Mouse (Mus musculus) intestine, postnatal 0 days (tissue): ENCODE results near the gene Abcb4. TPM values are rescaled to one million over a fixed set of nuclear protein-coding genes. Genes with fewer than 3 reads are reported as not detected.
"Not testable (repeated sequence)": the region's sequence is repeated elsewhere in the genome, so short reads cannot be mapped to it uniquely, and the experiment has no call there.

Experiments used
- ATAC-seq: fragments of 200-750 bp; cut with Nextera tagmentation; 2 replicates; pipeline ENCODE4 v1.8.0; 2017; ENCODE audit warnings: mild to moderate bottlenecking, moderate TSS enrichment, moderate library complexity
- H3K27ac ChIP-seq: fragments of 300-500 bp; sonication (generic); 2 replicates; pipeline ENCODE4 v1.5.1; 2014; ENCODE audit warnings: mild to moderate bottlenecking, low read depth, low read length, moderate library complexity
- H3K27me3 ChIP-seq: fragments of 300-500 bp; sonication (generic); replicated peaks from 2 replicates; pipeline ENCODE4 v1.6.1; 2014; ENCODE audit warnings: low read length, mixed read lengths; ENCODE audit not compliant: control insufficient read depth, insufficient read depth
- H3K36me3 ChIP-seq: fragments of 300-500 bp; sonication (generic); 2 replicates; pipeline ENCODE4 v1.6.1; 2014; ENCODE audit warnings: mild to moderate bottlenecking, moderate library complexity; ENCODE audit not compliant: control insufficient read depth, insufficient read depth
- H3K4me1 ChIP-seq: fragments of 300-500 bp; sonication (generic); replicated peaks from 2 replicates; pipeline ENCODE4 v1.6.1; 2014; ENCODE audit warnings: antibody characterized with exemption, low read length, mixed read lengths; ENCODE audit not compliant: control insufficient read depth, insufficient read depth
- H3K4me2 ChIP-seq: fragments of 300-500 bp; sonication (generic); replicated peaks from 2 replicates; pipeline ENCODE4 v1.6.1; 2014; ENCODE audit warnings: low read depth, mild to moderate bottlenecking, moderate library complexity
- H3K4me3 ChIP-seq: fragments of 300-500 bp; sonication (generic); 2 replicates; pipeline ENCODE4 v1.5.1; 2014; ENCODE audit warnings: low read depth, low read length
- H3K9ac ChIP-seq: fragments of 300-500 bp; sonication (generic); 2 replicates; pipeline ENCODE4 v1.6.1; 2014; ENCODE audit warnings: mild to moderate bottlenecking, low read depth, low read length
- H3K9me3 ChIP-seq: fragments of 300-500 bp; sonication (generic); 2 replicates; pipeline ENCODE4 v1.6.1; 2016; ENCODE audit warnings: mixed run types; ENCODE audit not compliant: control insufficient read depth
- CTCF ChIP-seq: sonication (generic); IDR thresholded peaks from 2 replicates; pipeline ENCODE4 v1.5.1; 2016; ENCODE audit warnings: low read depth, mild to moderate bottlenecking, control low read depth, antibody characterized with exemption, moderate library complexity
- WGBS: fragments of 180-500 bp; shearing (Covaris S2); extraction: QIAGEN DNeasy Blood & Tissue Kit; methylation state at CpG from one replicate; pipeline ENCODE4 v1.1.7; 2014; 5-methylcytosine and 5-hydroxymethylcytosine counted together
- polyA plus RNA-seq: library from polyadenylated mRNA; unstranded; fragments of >200 nt; fragmentation: Nextera tagmentation; extraction: Ambion mirVana; gene quantifications from 2 replicates; pipeline ENCODE4 v1.2.1, GENCODE M21; 2015

Gene Abcb4
- polyA plus RNA-seq, 1 experiment from 2014 or later: 0.23 TPM

DNA sequence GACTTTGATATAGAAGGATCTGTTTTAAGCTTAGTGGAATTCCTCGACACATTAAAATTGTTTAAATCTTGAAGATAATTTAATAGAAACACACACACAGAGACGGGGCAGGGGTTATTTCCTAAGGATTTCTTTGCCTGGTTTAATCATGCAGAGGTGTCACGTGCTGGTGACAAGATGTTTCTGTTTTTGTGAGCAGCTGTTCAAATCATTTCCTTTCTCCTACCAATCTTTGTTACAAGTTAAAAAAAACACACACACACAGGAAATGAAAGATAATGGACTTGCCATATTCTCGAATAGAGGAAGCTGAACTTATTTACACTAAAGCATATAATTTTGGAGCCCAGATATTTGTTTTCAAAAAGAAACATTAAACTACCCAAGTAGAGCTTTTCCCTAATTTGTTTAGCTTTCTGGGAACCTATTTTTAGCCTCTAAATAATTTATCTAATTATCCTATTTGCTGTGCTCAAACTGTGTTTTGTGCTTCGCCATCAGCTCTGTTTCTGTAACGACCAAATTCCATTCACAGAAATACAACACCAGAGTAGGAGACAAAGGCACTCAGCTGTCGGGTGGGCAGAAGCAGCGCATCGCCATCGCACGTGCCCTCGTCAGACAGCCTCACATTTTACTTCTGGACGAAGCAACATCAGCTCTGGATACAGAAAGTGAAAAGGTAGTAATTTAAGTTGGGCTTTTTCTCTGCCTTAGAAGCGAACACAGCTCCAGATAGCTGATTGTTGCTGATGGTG, 29.8 kb upstream of the Abcb4 start:
- no peak for ATAC-seq
- Histone ChIP-seq H3K4me2 (no peak overlapping the region), H3K9ac (no peak overlapping the region), H3K27me3 (no peaks in the 10 kb centered on the region), H3K4me3 (no peak overlapping the region), H3K27ac (no peak overlapping the region), H3K36me3 (no peaks in the 10 kb centered on the region), H3K4me1 (no peaks in the 10 kb centered on the region), H3K9me3 (no peaks in the 10 kb centered on the region)
- 65% methylated on average over 14 of the region's 14 CpGs for WGBS
- TF ChIP-seq CTCF: no peak

- ATAC-seq, H3K36me3 ChIP-seq, H3K4me3 ChIP-seq, H3K27me3 ChIP-seq, H3K27ac ChIP-seq, H3K9ac ChIP-seq, H3K9me3 ChIP-seq, H3K4me1 ChIP-seq, H3K4me2 ChIP-seq: not testable (repeated sequence)
- WGBS: 89% methylated on average over 11 of the region's 11 CpGs
Measured at GRCm38 (mm10) chr5:8865630-8866029, 27.9 kb upstream of the Abcb4 start.

- no peak overlapping the region for H3K27ac ChIP-seq
- 40% methylated on average over 5 of the region's 5 CpGs for WGBS
- ATAC-seq: no peak
- no peak for TF ChIP-seq CTCF
- no peaks in the 10 kb centered on the region for H3K36me3 ChIP-seq
- H3K4me1 ChIP-seq: no peaks in the 10 kb centered on the region
- H3K9me3 ChIP-seq: no peaks in the 10 kb centered on the region
- no peaks in the 10 kb centered on the region for H3K27me3 ChIP-seq
- H3K9ac ChIP-seq: no peak overlapping the region
- H3K4me2 ChIP-seq: no peak overlapping the region
- H3K4me3 ChIP-seq: no peak overlapping the region
Measured at GRCm38 (mm10) chr5:8866366-8866765, 27.2 kb upstream of the Abcb4 start.

DNA sequence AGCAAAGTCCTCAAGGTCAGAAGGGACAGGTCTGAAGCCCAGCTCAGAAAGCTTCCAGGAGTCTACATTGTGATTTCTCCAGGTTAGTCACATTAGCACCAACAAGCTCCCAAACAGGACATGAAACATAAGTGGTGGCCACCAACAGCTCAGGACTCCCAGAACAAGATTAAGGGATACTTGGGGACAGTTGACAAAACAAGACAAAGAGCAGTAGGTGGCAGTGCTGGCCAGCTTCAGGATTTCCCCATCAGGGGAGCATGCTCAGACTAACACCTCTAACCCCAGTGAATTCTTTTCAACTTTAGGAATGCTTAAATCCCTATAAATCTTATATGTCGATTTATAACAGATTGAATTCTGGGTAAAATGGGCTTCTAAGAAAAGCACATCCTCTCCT, 25.5 kb upstream of the Abcb4 start:
- Histone ChIP-seq H3K9ac (no peak overlapping the region), H3K9me3 (no peaks in the 10 kb centered on the region), H3K27me3 (no peaks in the 10 kb centered on the region), H3K4me2 (no peak overlapping the region), H3K4me3 (no peak overlapping the region), H3K27ac (no peak overlapping the region), H3K4me1 (no peaks in the 10 kb centered on the region), H3K36me3 (no peaks in the 10 kb centered on the region)
- peak; percentile 56 for TF ChIP-seq CTCF
- ATAC-seq: no peak
- WGBS: 5% methylated on average over 1 of the region's 1 CpGs

DNA sequence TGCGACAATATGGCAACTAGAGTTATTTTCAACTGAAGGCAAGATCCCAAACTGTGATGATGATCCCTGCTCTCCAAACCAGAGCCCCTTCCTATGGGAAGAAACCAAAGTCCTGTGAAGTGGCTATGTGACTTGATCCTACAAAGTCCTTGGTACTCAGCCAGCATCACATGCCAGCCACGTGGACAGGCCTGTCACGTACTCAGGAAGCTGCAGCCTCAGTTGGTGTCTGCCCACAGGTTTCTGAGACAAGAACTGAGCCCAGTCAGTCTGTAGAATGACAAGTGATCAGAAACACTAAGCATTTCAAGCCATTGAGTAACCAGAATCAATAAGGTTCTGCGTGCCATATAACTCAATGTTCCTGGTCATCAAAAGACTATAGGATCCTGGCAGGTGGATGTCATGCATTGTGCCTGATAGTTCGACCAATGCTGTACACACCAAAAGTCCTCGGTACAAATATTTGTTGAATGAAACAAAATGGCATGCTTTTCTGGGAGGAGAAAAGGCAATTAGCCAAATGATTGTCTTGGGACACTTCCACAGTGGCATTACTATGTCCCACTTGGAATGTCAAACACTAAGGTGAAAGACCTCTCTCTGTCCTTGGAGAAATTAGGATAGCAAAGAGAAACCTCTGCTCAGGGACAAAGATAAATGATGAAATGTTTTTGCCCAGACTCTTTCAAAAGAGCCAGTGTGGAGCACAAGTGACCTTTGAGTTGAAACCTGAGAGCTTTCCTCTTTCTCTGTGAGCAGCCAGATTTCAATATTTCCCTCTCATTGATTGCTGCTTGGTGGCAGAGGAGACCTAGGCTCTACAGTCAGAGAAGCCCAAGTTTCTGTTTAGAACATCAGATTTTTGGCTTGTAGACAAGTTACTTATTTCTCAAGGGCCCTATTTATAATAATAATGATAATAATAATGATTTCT, 20.3 kb upstream of the Abcb4 start:
- no peak for TF ChIP-seq CTCF
- Histone ChIP-seq H3K4me1 (no peaks in the 10 kb centered on the region), H3K27ac (no peak overlapping the region), H3K4me3 (no peak overlapping the region), H3K9ac (no peak overlapping the region), H3K36me3 (no peaks in the 10 kb centered on the region), H3K27me3 (no peaks in the 10 kb centered on the region), H3K4me2 (no peak overlapping the region), H3K9me3 (no peaks in the 10 kb centered on the region)
- ATAC-seq: no peak
- WGBS: 81% methylated on average over 6 of the region's 6 CpGs

DNA sequence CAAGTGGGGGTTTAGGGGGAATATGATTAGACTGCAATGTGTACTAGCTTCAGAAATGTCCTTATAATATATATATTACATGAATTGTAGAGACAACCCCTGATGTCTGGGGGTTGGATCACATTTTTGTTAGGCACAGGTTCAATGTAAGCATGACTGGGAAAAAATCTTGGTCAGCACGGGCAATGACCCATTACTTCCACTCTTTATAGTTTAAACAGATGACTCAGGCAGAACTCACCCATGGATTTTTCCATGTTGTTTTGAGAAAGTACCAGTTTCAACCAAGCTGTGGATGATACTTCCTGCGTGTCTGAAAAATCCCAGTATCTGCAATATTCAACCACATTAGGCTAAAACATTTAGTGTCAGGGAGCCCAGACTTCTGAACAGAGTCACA, 16.4 kb upstream of the Abcb4 start:
- Histone ChIP-seq H3K27ac (no peak overlapping the region), H3K4me3 (no peak overlapping the region), H3K4me1 (no peaks in the 10 kb centered on the region), H3K4me2 (no peak overlapping the region), H3K27me3 (no peaks in the 10 kb centered on the region), H3K9ac (no peak overlapping the region), H3K36me3 (no peaks in the 10 kb centered on the region), H3K9me3 (no peaks in the 10 kb centered on the region)
- TF ChIP-seq CTCF: no peak
- no peak for ATAC-seq
- WGBS: 81% methylated on average over 2 of the region's 2 CpGs
